Comparison of ENCODE assay signal across 10 mouse cellular contexts in genomic region chr1:58503134-58503533, GRCm38 (mm10). TPM values are rescaled to one million over a fixed set of nuclear protein-coding genes. Genes with fewer than 3 reads are reported as not detected.
A peak's percentile ranks its signal among the peaks of the same experiment; 100 is the strongest.
DNase-seq lines count a peak whose midpoint lies in the region; ATAC-seq and TF ChIP-seq lines count a peak whose summit lies in the region.
"Had no signal": no experiment of that assay in that cellular context is flagged by ENCODE, and none has a peak within 500 bp of the region (broad histone marks: within the 10 kb centered on the region; RNA-seq: fewer than 3 reads in every experiment).

No protein-coding gene starts in this region.

- peaks cover 22% of the 10 kb centered on the region for H3K79me2 ChIP-seq in MEL (ENCODE audit: control insufficient read depth, insufficient read depth, low read length, poor library complexity)

- no peak overlapping the region for H3K27ac ChIP-seq in heart, embryonic 16.5 days (ENCODE audit: low read length)
- H3K27ac ChIP-seq in MEL (ENCODE audit: control insufficient read depth, low read depth, low read length), result peak overlapping the region; percentile 26
- no peak overlapping the region for H3K27ac ChIP-seq in hindbrain, embryonic 13.5 days
- no peak overlapping the region for H3K27ac ChIP-seq in midbrain, embryonic 10.5 days (replicated peaks)

- no peak for TF ChIP-seq CTCF in MEL (IDR thresholded peaks at IDR 0.05 in 2 of 3, conservative IDR thresholded peaks at IDR 0.05 in 1 of 3; ENCODE audit: control insufficient read depth in 1 of 3, insufficient read depth in 1 of 3, low read depth in 2 of 3, low read length in 3 of 3, poor library complexity in 1 of 3, severe bottlenecking in 1 of 3)

- no peak for DNase-seq in heart, postnatal 10 days
- DNase-seq in MEL (ENCODE audit: low read depth, low spot score), result peak; percentile 72
- no peak for DNase-seq in midbrain, embryonic 10.5 days (ENCODE audit: low spot score)
- no peak for DNase-seq in thymus, postnatal 36 days
- no peak for DNase-seq in embryo, embryonic 10 days (ENCODE audit: low spot score)
- DNase-seq: right cerebral cortex, adult 18-20 months had no signal

- peaks cover 18% of the 10 kb centered on the region for H3K9me3 ChIP-seq in heart, embryonic 16.5 days (replicated peaks; ENCODE audit: control insufficient read depth, low read length)
- no peaks in the 10 kb centered on the region for H3K9me3 ChIP-seq in MEL (replicated peaks; ENCODE audit: insufficient read depth, low read length)
- H3K9me3 ChIP-seq in hindbrain, embryonic 13.5 days, result peaks cover 10% of the 10 kb centered on the region
- H3K9me3 ChIP-seq in midbrain, embryonic 10.5 days (replicated peaks), result peaks cover 25% of the 10 kb centered on the region

- ATAC-seq in heart, embryonic 16.5 days (replicated peaks; ENCODE audit: extremely low read depth, insufficient read depth, low FRiP score), result no peak
- no peak for ATAC-seq in hindbrain, embryonic 13.5 days (ENCODE audit: low FRiP score)
- no peak for ATAC-seq in CD4-positive, CD25-positive, alpha-beta regulatory T cell, adult 4 months
- ATAC-seq: Patski had no signal

- peak overlapping the region; percentile 78; the same call in 1 of the 2 replicates for H3K4me2 ChIP-seq in heart, embryonic 16.5 days (ENCODE audit: low read depth, low read length)
- H3K4me2 ChIP-seq in hindbrain, embryonic 13.5 days, result peak overlapping the region; percentile 96

- TF ChIP-seq POLR2A in MEL (IDR thresholded peaks at IDR 0.05; ENCODE audit: control insufficient read depth in 1 of 2, insufficient read depth in 1 of 2, low read depth in 1 of 2, low read length in 2 of 2, poor library complexity in 1 of 2), result no peak

- intact Hi-C loops in heart, postnatal 10 days (cut with DNase I), result no loop called here

- TF ChIP-seq RAD21 in MEL (IDR thresholded peaks at IDR 0.05; ENCODE audit: low read depth, low read length), result no peak

- peaks cover 29% of the 10 kb centered on the region for H3K36me3 ChIP-seq in heart, embryonic 16.5 days (ENCODE audit: control insufficient read depth, insufficient read depth)
- H3K36me3 ChIP-seq in MEL (ENCODE audit: control insufficient read depth in 1 of 2, insufficient read depth in 2 of 2, low read length in 2 of 2), result peaks cover 5 to 11% of the 10 kb centered on the region in 2 experiments; a peak in 3 of 4 replicates
- H3K36me3 ChIP-seq in hindbrain, embryonic 13.5 days, result peaks cover 37% of the 10 kb centered on the region
- H3K36me3 ChIP-seq in midbrain, embryonic 10.5 days, result peaks cover 55% of the 10 kb centered on the region

- peaks cover 10% of the 10 kb centered on the region for H3K4me1 ChIP-seq in heart, embryonic 16.5 days (ENCODE audit: control insufficient read depth, insufficient read depth, low read length)
- peaks cover 3 to 9% of the 10 kb centered on the region in 2 experiments; a peak in 3 of 4 replicates for H3K4me1 ChIP-seq in MEL (ENCODE audit: control insufficient read depth in 1 of 2, insufficient read depth in 2 of 2, low read length in 2 of 2)
- H3K4me1 ChIP-seq in hindbrain, embryonic 13.5 days (replicated peaks), result peaks cover 20% of the 10 kb centered on the region
- H3K4me1 ChIP-seq in midbrain, embryonic 10.5 days, result peaks cover 14% of the 10 kb centered on the region

- H3K4me3 ChIP-seq in heart, embryonic 16.5 days (ENCODE audit: low read length), result no peak overlapping the region
- H3K4me3 ChIP-seq in MEL (ENCODE audit: control insufficient read depth in 1 of 2, insufficient read depth in 1 of 2, low read depth in 2 of 2, low read length in 2 of 2), result peak overlapping the region in 1 of 2 experiments; percentile 86; a peak in 2 of 4 replicates
- peak overlapping the region; percentile 92 for H3K4me3 ChIP-seq in hindbrain, embryonic 13.5 days
- peak overlapping the region; percentile 90; the same call in 1 of the 2 replicates for H3K4me3 ChIP-seq in midbrain, embryonic 10.5 days

- H3K9ac ChIP-seq in heart, embryonic 16.5 days (ENCODE audit: low read length), result no peak overlapping the region
- 0 out of 2 replicates have a peak overlapping the region, but pooled peaks have one; percentile 90 for H3K9ac ChIP-seq in MEL (ENCODE audit: control insufficient read depth, low read depth, low read length, poor library complexity, severe bottlenecking)
- H3K9ac ChIP-seq in hindbrain, embryonic 13.5 days, result no peak overlapping the region

- H3K27me3 ChIP-seq in heart, embryonic 16.5 days (ENCODE audit: control insufficient read depth, insufficient read depth, low read length), result no peaks in the 10 kb centered on the region
- H3K27me3 ChIP-seq in MEL (ENCODE audit: control insufficient read depth in 1 of 2, insufficient read depth in 2 of 2, low read length in 2 of 2), result no peaks in the 10 kb centered on the region
- no peaks in the 10 kb centered on the region for H3K27me3 ChIP-seq in hindbrain, embryonic 13.5 days
- H3K27me3 ChIP-seq in midbrain, embryonic 10.5 days (ENCODE audit: low read depth, poor library complexity, severe bottlenecking), result no peaks in the 10 kb centered on the region
- H3K27me3 ChIP-seq: Patski had no signal

- TF ChIP-seq EP300 in MEL (IDR thresholded peaks at IDR 0.05; ENCODE audit: low read depth in 1 of 2, low read length in 2 of 2), result peak; percentile 9 to 70; a peak in 2 of 4 replicates

TF ChIP-seq in MEL, 35 proteins besides CTCF, POLR2A, EP300 and RAD21 (continues in another document):
- no peak for TF ChIP-seq ZC3H11A (IDR thresholded peaks at IDR 0.05; ENCODE audit: low read depth, low read length)
- TF ChIP-seq MAZ (IDR thresholded peaks at IDR 0.05; ENCODE audit: low read depth, low read length), result no peak
- TF ChIP-seq ZMIZ1 (IDR thresholded peaks at IDR 0.05; ENCODE audit: low read depth, low read length), result no peak
- TF ChIP-seq GATA1 (IDR thresholded peaks at IDR 0.05; ENCODE audit: low read depth, low read length), result peak; percentile 53
- no peak for TF ChIP-seq USF1 (IDR thresholded peaks at IDR 0.05; ENCODE audit: low read depth, low read length)
- peak; percentile 16; the same call in 1 of the 2 replicates for TF ChIP-seq SIN3A (IDR thresholded peaks at IDR 0.05; ENCODE audit: low read length)
- no peak for TF ChIP-seq KAT2A (conservative IDR thresholded peaks at IDR 0.05; ENCODE audit: low read depth, low read length)
- TF ChIP-seq E2F4 (IDR thresholded peaks at IDR 0.05; ENCODE audit: borderline replicate concordance, low read depth, low read length), result no peak
- TF ChIP-seq ZKSCAN1 (IDR thresholded peaks at IDR 0.05; ENCODE audit: low read depth, low read length), result no peak
- TF ChIP-seq CHD1 (IDR thresholded peaks at IDR 0.05; ENCODE audit: low read depth, low read length), result no peak
- TF ChIP-seq BHLHE40 (IDR thresholded peaks at IDR 0.05; ENCODE audit: borderline replicate concordance, low read depth, low read length), result no peak
- TF ChIP-seq ETS1 (IDR thresholded peaks at IDR 0.05; ENCODE audit: low read depth, low read length), result 0 out of 2 replicates have a peak, but pooled peaks have one; percentile 39
- peak; percentile 31 for TF ChIP-seq TAL1 (IDR thresholded peaks at IDR 0.05; ENCODE audit: low read length)
- TF ChIP-seq NRF1 (IDR thresholded peaks at IDR 0.05; ENCODE audit: insufficient read depth, low read depth, low read length, poor library complexity, severe bottlenecking), result no peak
- TF ChIP-seq MXI1 (IDR thresholded peaks at IDR 0.05; ENCODE audit: low read depth, low read length), result no peak; the same call in 1 of the 2 replicates
- no peak for TF ChIP-seq MAX (IDR thresholded peaks at IDR 0.05; ENCODE audit: low read length)
- no peak for TF ChIP-seq USF2 (IDR thresholded peaks at IDR 0.05; ENCODE audit: borderline replicate concordance in 1 of 2, insufficient read depth in 1 of 2, low read depth in 1 of 2, low read length in 2 of 2)
- TF ChIP-seq GABPA (IDR thresholded peaks at IDR 0.05; ENCODE audit: low read depth, low read length), result no peak
- no peak for TF ChIP-seq MYC (IDR thresholded peaks at IDR 0.05; ENCODE audit: low read depth, low read length)
- no peak for TF ChIP-seq MYB (IDR thresholded peaks at IDR 0.05; ENCODE audit: low read depth, low read length)
- TF ChIP-seq TBP (IDR thresholded peaks at IDR 0.05; ENCODE audit: low read depth, low read length), result no peak

RNA-seq across cellular contexts. Expression of gene Orc2, which starts 1.8 kb away (rescaled TPM):
- 17.8 and 20.4 TPM in 2 replicates for polyA plus RNA-seq in heart, embryonic 16.5 days (2015; fragmentation: Nextera tagmentation; extraction: Ambion mirVana)
- 10 to 100 TPM; 12.7 to 16.1 TPM for total RNA-seq in heart, postnatal 10 days (2021)
- total RNA-seq in MEL (2012; rRNA removed), result 66.6 and 78.5 TPM in 2 replicates
- 100 to 1,000 TPM in 1 of 2 experiments, 10 to 100 TPM in 1; 56.6 to 233 TPM for polyA plus RNA-seq in MEL (2012; ENCODE audit: insufficient read depth in 1 of 2, insufficient read length in 2 of 2, low read depth in 1 of 2, low replicate concordance in 2 of 2, missing spikeins in 1 of 2)
- polyA plus RNA-seq in hindbrain, embryonic 13.5 days (2015; fragmentation: Nextera tagmentation; extraction: Ambion mirVana), result 25.5 and 27.9 TPM in 2 replicates
- polyA plus RNA-seq in midbrain, embryonic 10.5 days (2016; fragmentation: Nextera tagmentation; extraction: Ambion mirVana), result 41.9 and 50.9 TPM in 2 replicates
- polyA plus RNA-seq in CD4-positive, CD25-positive, alpha-beta regulatory T cell, adult 4 months (2017; shearing (Covaris generic)), result 10 to 100 TPM; 18.3 to 19.3 TPM

RNA-seq across cellular contexts. Expression of gene Ppil3, which starts 57.8 kb away (rescaled TPM):
- polyA plus RNA-seq in heart, embryonic 16.5 days (2015; fragmentation: Nextera tagmentation; extraction: Ambion mirVana), result 35.2 and 37.7 TPM in 2 replicates
- 10 to 100 TPM; 18.7 TPM for total RNA-seq in heart, postnatal 10 days (2021)
- 74.3 and 84.9 TPM in 2 replicates for total RNA-seq in MEL (2012; rRNA removed)
- 100 to 1,000 TPM in 1 of 2 experiments, 10 to 100 TPM in 1; 76.8 to 503 TPM for polyA plus RNA-seq in MEL (2012; ENCODE audit: insufficient read depth in 1 of 2, insufficient read length in 2 of 2, low read depth in 1 of 2, low replicate concordance in 2 of 2, missing spikeins in 1 of 2)
- 52.9 and 53.6 TPM in 2 replicates for polyA plus RNA-seq in hindbrain, embryonic 13.5 days (2015; fragmentation: Nextera tagmentation; extraction: Ambion mirVana)
- polyA plus RNA-seq in midbrain, embryonic 10.5 days (2016; fragmentation: Nextera tagmentation; extraction: Ambion mirVana), result 57.4 and 62.5 TPM in 2 replicates
- polyA plus RNA-seq in CD4-positive, CD25-positive, alpha-beta regulatory T cell, adult 4 months (2017; shearing (Covaris generic)), result 10 to 100 TPM; 61.1 to 68.8 TPM

RNA-seq across cellular contexts. Expression of gene Nif3l1, which starts 58.2 kb away (rescaled TPM):
- 24.6 and 25.4 TPM in 2 replicates for polyA plus RNA-seq in heart, embryonic 16.5 days (2015; fragmentation: Nextera tagmentation; extraction: Ambion mirVana)
- total RNA-seq in heart, postnatal 10 days (2021), result 10 to 100 TPM; 15.1 to 15.8 TPM
- total RNA-seq in MEL (2012; rRNA removed), result 26.9 and 28.5 TPM in 2 replicates
- polyA plus RNA-seq in MEL (2012; ENCODE audit: insufficient read depth in 1 of 2, insufficient read length in 2 of 2, low read depth in 1 of 2, low replicate concordance in 2 of 2, missing spikeins in 1 of 2), result 10 to 100 TPM in 1 of 2 experiments, not detected in 1; 32.8 TPM
- 53.7 and 58.9 TPM in 2 replicates for polyA plus RNA-seq in hindbrain, embryonic 13.5 days (2015; fragmentation: Nextera tagmentation; extraction: Ambion mirVana)
- polyA plus RNA-seq in midbrain, embryonic 10.5 days (2016; fragmentation: Nextera tagmentation; extraction: Ambion mirVana), result 70.8 and 76.7 TPM in 2 replicates
- polyA plus RNA-seq in CD4-positive, CD25-positive, alpha-beta regulatory T cell, adult 4 months (2017; shearing (Covaris generic)), result 10 to 100 TPM; 43.6 to 56.9 TPM
